Mouse (Mus musculus): Measurements from ENCODE around the gene Klhl9. TPM values are rescaled to one million over a fixed set of nuclear protein-coding genes. Genes with fewer than 3 reads are reported as not detected.
A peak's percentile ranks its signal among the peaks of the same experiment; 100 is the strongest.
"Not testable (repeated sequence)": the region's sequence is repeated elsewhere in the genome, so short reads cannot be mapped to it uniquely, and the experiment has no call there.

Klhl9 gene
- polyA plus RNA-seq (2015; fragmentation: Nextera tagmentation; extraction: Ambion mirVana), result 115 and 125 TPM in 2 replicates

DNA sequence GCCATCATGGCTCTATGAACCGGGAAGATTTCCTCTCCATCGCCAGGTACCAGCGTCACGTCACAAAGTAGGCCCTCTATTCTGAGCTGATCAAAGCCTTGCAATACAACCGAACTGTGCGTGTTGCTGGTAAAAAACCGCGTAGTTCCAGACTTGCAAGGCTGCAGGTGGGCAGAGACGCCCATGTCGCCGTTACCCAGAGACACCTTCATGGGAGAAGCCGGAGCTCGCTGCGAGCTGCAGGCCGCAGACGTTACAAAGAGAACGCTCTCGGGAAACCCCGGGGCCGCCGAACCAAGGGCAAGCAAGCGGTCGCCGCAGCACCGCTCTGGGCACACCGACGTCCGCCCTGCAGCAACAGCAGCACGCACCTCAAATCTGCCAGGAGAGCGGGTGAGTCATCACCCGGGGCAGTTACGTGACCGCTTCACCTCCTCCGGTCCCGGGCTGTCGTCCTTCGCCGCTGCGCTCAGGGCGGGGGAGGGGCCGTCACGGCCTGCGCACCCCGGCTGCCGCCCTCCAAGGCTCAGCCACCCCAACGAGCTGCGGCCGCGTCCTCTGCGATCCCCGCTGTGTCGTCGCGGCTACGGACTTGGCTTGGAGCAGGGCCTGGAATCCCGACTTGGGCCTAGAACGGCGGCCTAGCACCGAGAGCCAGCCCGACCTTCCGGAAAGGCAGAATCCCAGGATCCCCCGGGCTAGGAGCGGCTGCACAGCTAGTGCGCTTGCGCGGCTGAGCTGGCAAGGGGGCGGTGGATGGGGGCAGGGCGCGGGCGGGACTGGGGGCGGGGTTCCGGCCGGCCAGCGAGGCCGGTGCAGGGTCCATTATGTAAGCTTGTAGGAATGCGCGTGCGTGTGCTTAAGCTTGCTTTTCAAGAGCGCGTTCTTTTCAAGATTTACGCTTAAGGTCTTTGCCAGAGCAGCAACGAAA is at the start of gene Klhl9, which contains the start of gene Gm26566:
TSS of gene Klhl9 (minus strand) at position 675 of the 931 bp plus-strand sequence.
TSS of gene Gm26566 (plus strand) at position 15 of the 931 bp plus-strand sequence.
- ATAC-seq, result peak; percentile 98
- H3K4me1 ChIP-seq (ENCODE audit: control insufficient read depth, insufficient read depth, low read length), result peaks cover 29% of the 10 kb centered on the region
- peak within 1 kb of the TSS; percentile 99 for H3K9ac ChIP-seq (ENCODE audit: low read depth, low read length)
- H3K9me3 ChIP-seq (replicated peaks; ENCODE audit: control insufficient read depth, low read length, poor library complexity, severe bottlenecking), result no peaks in the 10 kb centered on the region
- peak within 1 kb of the TSS; percentile 96 for H3K4me3 ChIP-seq (ENCODE audit: low read depth, low read length)
- peak within 1 kb of the TSS; percentile 98 for H3K27ac ChIP-seq (ENCODE audit: low read length)
- H3K36me3 ChIP-seq (ENCODE audit: control insufficient read depth, insufficient read depth, low read length), result peaks cover 5% of the 10 kb centered on the region; the same call in 1 of the 2 replicates
- WGBS, result under 1% methylated on average over 80 of the region's 82 CpGs
- peak within 1 kb of the TSS; percentile 71 for H3K4me2 ChIP-seq (ENCODE audit: low read length)
- H3K27me3 ChIP-seq (ENCODE audit: control insufficient read depth, insufficient read depth, low read depth, low read length), result no peaks in the 10 kb centered on the region

DNA sequence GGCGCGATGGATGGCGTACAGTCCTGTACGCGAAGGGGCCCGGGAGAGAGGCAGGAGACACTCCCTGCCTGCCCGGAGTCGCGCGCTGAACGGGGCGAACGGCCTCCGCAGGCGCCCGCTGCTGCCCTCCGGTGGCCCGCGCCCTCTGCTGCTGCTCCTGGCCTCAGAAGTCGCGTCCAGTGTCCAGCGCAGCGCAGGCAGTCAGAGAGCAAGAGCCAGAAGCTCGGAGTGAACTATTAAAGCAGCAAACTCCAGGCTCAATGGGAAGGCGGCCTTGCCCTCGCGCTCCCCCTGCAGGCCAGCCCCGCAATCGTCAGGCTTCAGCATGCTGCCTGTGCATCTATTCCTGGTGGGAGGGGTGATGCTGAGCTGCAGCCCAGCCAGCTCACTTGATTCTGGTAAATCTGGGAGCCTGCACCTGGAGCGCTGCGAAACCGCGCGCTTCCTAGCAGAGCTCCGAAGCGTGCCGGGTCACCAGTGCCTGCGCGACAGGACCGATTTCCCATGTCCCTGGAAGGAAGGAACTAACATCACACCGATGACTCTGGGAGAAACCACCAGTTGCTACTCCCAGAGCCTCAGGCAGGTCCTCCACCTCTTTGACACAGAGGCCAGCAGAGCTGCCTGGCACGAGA is 41.2 kb upstream of the Klhl9 start:
- WGBS, result 5% methylated on average over 21 of the region's 42 CpGs
- H3K27ac ChIP-seq (ENCODE audit: low read length); H3K9ac ChIP-seq (ENCODE audit: low read depth, low read length); H3K4me1 ChIP-seq (ENCODE audit: control insufficient read depth, insufficient read depth, low read length); H3K9me3 ChIP-seq (replicated peaks; ENCODE audit: control insufficient read depth, low read length, poor library complexity, severe bottlenecking); H3K27me3 ChIP-seq (ENCODE audit: control insufficient read depth, insufficient read depth, low read depth, low read length); H3K36me3 ChIP-seq (ENCODE audit: control insufficient read depth, insufficient read depth, low read length); ATAC-seq: not testable (repeated sequence)
- H3K4me3 ChIP-seq (ENCODE audit: low read depth, low read length), result peak overlapping the region; percentile 34
- peak overlapping the region; percentile 60 for H3K4me2 ChIP-seq (ENCODE audit: low read length)

DNA sequence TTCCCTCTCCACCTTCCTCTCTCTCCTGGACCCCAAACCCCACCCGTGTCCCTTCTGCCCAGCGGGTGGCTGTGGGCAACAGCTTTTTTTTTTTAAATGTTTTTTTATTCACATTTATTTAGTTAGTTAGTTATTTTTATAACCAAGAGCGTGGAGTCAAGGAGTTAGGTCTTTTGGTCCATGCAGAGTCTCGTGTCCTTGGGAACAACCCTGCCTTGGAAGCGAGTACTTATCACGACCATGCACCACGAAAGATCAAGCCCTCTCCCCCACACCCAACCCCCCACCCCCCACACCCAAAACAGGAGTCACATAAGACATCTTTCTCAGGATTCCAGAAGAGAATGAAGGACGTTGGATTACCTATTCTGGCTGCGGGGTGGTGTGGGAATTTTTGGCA is 40.1 kb upstream of the Klhl9 start:
- H3K9ac ChIP-seq (ENCODE audit: low read depth, low read length); H3K9me3 ChIP-seq (replicated peaks; ENCODE audit: control insufficient read depth, low read length, poor library complexity, severe bottlenecking); H3K4me2 ChIP-seq (ENCODE audit: low read length); H3K4me3 ChIP-seq (ENCODE audit: low read depth, low read length); ATAC-seq; H3K36me3 ChIP-seq (ENCODE audit: control insufficient read depth, insufficient read depth, low read length); H3K27ac ChIP-seq (ENCODE audit: low read length); H3K4me1 ChIP-seq (ENCODE audit: control insufficient read depth, insufficient read depth, low read length); H3K27me3 ChIP-seq (ENCODE audit: control insufficient read depth, insufficient read depth, low read depth, low read length): not testable (repeated sequence)
- WGBS, result 59% methylated on average over 7 of the region's 9 CpGs

- H3K4me3 ChIP-seq (ENCODE audit: low read depth, low read length); H3K9me3 ChIP-seq (replicated peaks; ENCODE audit: control insufficient read depth, low read length, poor library complexity, severe bottlenecking); ATAC-seq; H3K27ac ChIP-seq (ENCODE audit: low read length); H3K36me3 ChIP-seq (ENCODE audit: control insufficient read depth, insufficient read depth, low read length); H3K27me3 ChIP-seq (ENCODE audit: control insufficient read depth, insufficient read depth, low read depth, low read length); H3K4me1 ChIP-seq (ENCODE audit: control insufficient read depth, insufficient read depth, low read length); H3K9ac ChIP-seq (ENCODE audit: low read depth, low read length); H3K4me2 ChIP-seq (ENCODE audit: low read length): not testable (repeated sequence)
- 65% methylated on average over 6 of the region's 8 CpGs for WGBS
Measured at GRCm38 (mm10) chr4:88761776-88762175, 39.5 kb upstream of the Klhl9 start.

GRCm38 (mm10) chr4:88760431-88760830 is 38.2 kb upstream of the Klhl9 start:
- Histone ChIP-seq H3K4me2 (ENCODE audit: low read length) (peak overlapping the region; percentile 60), H3K4me3 (ENCODE audit: low read depth, low read length) (peak overlapping the region; percentile 32)
- not testable (repeated sequence) for H3K27ac ChIP-seq (ENCODE audit: low read length); H3K36me3 ChIP-seq (ENCODE audit: control insufficient read depth, insufficient read depth, low read length); H3K9ac ChIP-seq (ENCODE audit: low read depth, low read length); H3K9me3 ChIP-seq (replicated peaks; ENCODE audit: control insufficient read depth, low read length, poor library complexity, severe bottlenecking); H3K4me1 ChIP-seq (ENCODE audit: control insufficient read depth, insufficient read depth, low read length); ATAC-seq; H3K27me3 ChIP-seq (ENCODE audit: control insufficient read depth, insufficient read depth, low read depth, low read length)
- 0% methylated on average over 12 of the region's 28 CpGs for WGBS

DNA sequence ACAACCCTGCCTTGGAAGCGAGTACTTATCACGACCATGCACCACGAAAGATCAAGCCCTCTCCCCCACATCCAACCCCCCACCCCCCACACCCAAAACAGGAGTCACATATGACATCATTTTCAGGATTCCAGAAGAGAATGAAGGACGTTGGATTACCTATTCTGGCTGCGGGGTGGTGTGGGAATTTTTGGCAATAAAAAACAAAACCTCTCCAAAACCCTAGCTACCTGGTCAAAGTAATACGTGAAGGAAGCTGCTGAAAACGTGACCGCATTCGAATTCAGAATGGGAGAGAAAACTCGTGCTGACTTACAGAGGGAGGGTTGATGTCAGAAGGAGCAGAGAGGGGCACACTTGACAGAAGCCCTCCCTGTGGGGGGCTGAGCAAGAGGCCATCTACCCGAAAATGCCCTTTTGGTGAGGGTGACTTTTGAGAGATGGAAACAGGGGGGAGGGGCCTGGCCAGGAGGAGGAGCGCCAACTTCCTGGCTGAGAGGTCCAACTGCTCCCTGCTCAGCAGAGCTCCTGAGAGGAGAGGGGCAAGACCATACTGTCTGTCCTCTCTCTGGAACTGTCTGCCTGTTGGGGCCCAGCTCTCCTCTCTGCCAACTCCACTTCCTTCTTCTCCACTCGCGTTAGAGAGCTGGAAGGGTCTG is 37.5 kb upstream of the Klhl9 start, which contains the start of gene Gm13283:
TSS of gene Gm13283 (plus strand) at position 510 of the 659 bp plus-strand sequence.
- not testable (repeated sequence) for H3K9ac ChIP-seq (ENCODE audit: low read depth, low read length); H3K27ac ChIP-seq (ENCODE audit: low read length); H3K4me1 ChIP-seq (ENCODE audit: control insufficient read depth, insufficient read depth, low read length); H3K27me3 ChIP-seq (ENCODE audit: control insufficient read depth, insufficient read depth, low read depth, low read length); ATAC-seq; H3K9me3 ChIP-seq (replicated peaks; ENCODE audit: control insufficient read depth, low read length, poor library complexity, severe bottlenecking); H3K36me3 ChIP-seq (ENCODE audit: control insufficient read depth, insufficient read depth, low read length)
- Histone ChIP-seq H3K4me3 (ENCODE audit: low read depth, low read length) (peak within 1 kb of the TSS; percentile 32), H3K4me2 (ENCODE audit: low read length) (peak within 1 kb of the TSS; percentile 60)
- 36% methylated on average over 6 of the region's 14 CpGs for WGBS

DNA sequence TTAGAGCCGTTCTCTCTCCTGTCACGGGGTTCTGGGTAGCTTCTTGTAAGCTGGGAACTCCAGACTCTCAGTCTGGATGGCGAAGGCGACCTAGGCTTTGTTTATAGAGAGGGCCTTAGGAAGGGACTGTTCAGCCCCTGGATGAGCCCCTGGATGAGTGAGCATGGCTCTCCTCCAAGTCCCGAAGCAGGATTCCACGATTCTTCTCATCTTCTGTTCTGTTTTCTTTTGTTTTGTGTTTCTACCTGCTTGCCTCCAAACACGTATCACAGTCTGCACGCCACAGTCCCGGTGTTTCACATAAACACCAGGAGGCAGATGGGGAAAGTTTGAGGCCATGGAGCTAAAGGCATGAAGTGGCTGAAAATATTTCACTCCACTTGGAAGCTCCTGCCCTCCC is 36.5 kb upstream of the Klhl9 start:
- H3K36me3 ChIP-seq (ENCODE audit: control insufficient read depth, insufficient read depth, low read length); ATAC-seq; H3K27ac ChIP-seq (ENCODE audit: low read length); H3K27me3 ChIP-seq (ENCODE audit: control insufficient read depth, insufficient read depth, low read depth, low read length); H3K9me3 ChIP-seq (replicated peaks; ENCODE audit: control insufficient read depth, low read length, poor library complexity, severe bottlenecking); H3K9ac ChIP-seq (ENCODE audit: low read depth, low read length); H3K4me1 ChIP-seq (ENCODE audit: control insufficient read depth, insufficient read depth, low read length); H3K4me3 ChIP-seq (ENCODE audit: low read depth, low read length); H3K4me2 ChIP-seq (ENCODE audit: low read length): not testable (repeated sequence)
- WGBS, result 90% methylated on average over 9 of the region's 9 CpGs

DNA sequence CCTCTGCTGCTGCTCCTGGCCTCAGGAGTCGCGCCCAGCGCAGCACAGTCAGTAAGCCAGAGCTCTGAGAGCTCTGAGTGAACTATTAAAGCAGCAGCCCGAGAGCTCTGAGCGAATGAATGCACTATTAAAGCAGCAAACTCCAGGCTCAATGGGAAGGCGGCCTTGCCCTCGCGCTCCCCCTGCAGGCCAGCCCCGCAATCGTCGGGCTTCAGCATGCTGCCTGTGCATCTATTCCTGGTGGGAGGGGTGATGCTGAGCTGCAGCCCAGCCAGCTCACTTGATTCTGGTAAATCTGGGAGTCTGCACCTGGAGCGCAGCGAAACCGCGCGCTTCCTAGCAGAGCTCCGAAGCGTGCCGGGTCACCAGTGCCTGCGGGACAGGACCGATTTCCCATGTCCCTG is 35.4 kb upstream of the Klhl9 start:
- Histone ChIP-seq H3K4me2 (ENCODE audit: low read length) (peak overlapping the region; percentile 74), H3K27ac (ENCODE audit: low read length) (peak overlapping the region; percentile 55; the same call in 1 of the 2 replicates), H3K9ac (ENCODE audit: low read depth, low read length) (peak overlapping the region; percentile 45; the same call in 1 of the 2 replicates), H3K4me3 (ENCODE audit: low read depth, low read length) (peak overlapping the region; percentile 41)
- WGBS, result 0% methylated on average over 21 of the region's 21 CpGs
- H3K36me3 ChIP-seq (ENCODE audit: control insufficient read depth, insufficient read depth, low read length); H3K27me3 ChIP-seq (ENCODE audit: control insufficient read depth, insufficient read depth, low read depth, low read length); H3K4me1 ChIP-seq (ENCODE audit: control insufficient read depth, insufficient read depth, low read length); H3K9me3 ChIP-seq (replicated peaks; ENCODE audit: control insufficient read depth, low read length, poor library complexity, severe bottlenecking): not testable (repeated sequence)
- ATAC-seq, result peak; percentile 100

Data from midbrain, embryonic 16.5 days (tissue).